Mouse (Mus musculus) G1E (cell line): ENCODE measurements around the gene Chka.

ENCODE experiments used
- CTCF ChIP-seq: IDR thresholded peaks from 2 replicates; pipeline ENCODE4 v1.5.1; 2012; ENCODE audit warnings: low read depth, low read length, inconsistent platforms, mixed read lengths
- TAL1 ChIP-seq: conservative IDR thresholded peaks from 2 replicates; pipeline ENCODE4 v1.6.1; 2012; ENCODE audit warnings: low read depth, low read length, inconsistent platforms, mixed read lengths

GRCm38 (mm10) chr19:3935896-3936850 lies 84.6 kb downstream of the Chka start:
- no peak for TF ChIP-seq TAL1
- no peak for TF ChIP-seq CTCF
